Mouse (Mus musculus) bone marrow macrophage, adult 2 months (primary cell): ENCODE data around the gene Pnpla2.

Source experiments
- CTCF ChIP-seq: IDR thresholded peaks from 2 replicates; pipeline ENCODE4 v1.5.1; 2012; ENCODE audit warnings: low read depth, mild to moderate bottlenecking, low read length, moderate library complexity
- POLR2A ChIP-seq: IDR thresholded peaks from 2 replicates; pipeline ENCODE4 v1.6.1; 2012; ENCODE audit warnings: mild to moderate bottlenecking, low read depth, low read length, borderline replicate concordance

GRCm38 (mm10) chr7:141493729-141494128, 38.7 kb downstream of the Pnpla2 start:
- no peak for TF ChIP-seq POLR2A
- no peak for TF ChIP-seq CTCF
